Mouse (Mus musculus): ENCODE measurements at regions not wholly inside any gene's neighbourhood (a gene's known extent, or its start where the extent isn't known, plus 50 kb on each side); places are given as distances from the start of the nearest gene placed in this dataset.

- WGBS, result 8% methylated on average over 23 of the region's 23 CpGs
- TF ChIP-seq EP300 (IDR thresholded peaks at IDR 0.05; ENCODE audit: insufficient read depth, low read depth, low read length) (no peak), CTCF (IDR thresholded peaks at IDR 0.05) (no peak), POLR2A (IDR thresholded peaks at IDR 0.05; ENCODE audit: insufficient read depth, low read depth, low read length) (no peak)
- Histone ChIP-seq H3K4me3 (no peak overlapping the region), H3K79me2 (replicated peaks; ENCODE audit: control insufficient read depth, insufficient read depth, low read length) (no peaks in the 10 kb centered on the region), H3K27ac (no peak overlapping the region), H3K36me3 (ENCODE audit: control insufficient read depth, insufficient read depth, low read length) (no peaks in the 10 kb centered on the region), H3K27me3 (ENCODE audit: control insufficient read depth, insufficient read depth, low read length) (peaks cover 3% of the 10 kb centered on the region), H3K4me1 (ENCODE audit: control insufficient read depth, insufficient read depth, low read length) (no peaks in the 10 kb centered on the region), H3K9ac (ENCODE audit: low read depth, low read length) (no peak overlapping the region)
- DNase-seq, result no peak
- intact Hi-C loops (cut with DNase I), result no loop called here
Observed at GRCm38 (mm10) chr5:101537518-101538380, 127.0 kb downstream of the Nkx6-1 start.

DNA sequence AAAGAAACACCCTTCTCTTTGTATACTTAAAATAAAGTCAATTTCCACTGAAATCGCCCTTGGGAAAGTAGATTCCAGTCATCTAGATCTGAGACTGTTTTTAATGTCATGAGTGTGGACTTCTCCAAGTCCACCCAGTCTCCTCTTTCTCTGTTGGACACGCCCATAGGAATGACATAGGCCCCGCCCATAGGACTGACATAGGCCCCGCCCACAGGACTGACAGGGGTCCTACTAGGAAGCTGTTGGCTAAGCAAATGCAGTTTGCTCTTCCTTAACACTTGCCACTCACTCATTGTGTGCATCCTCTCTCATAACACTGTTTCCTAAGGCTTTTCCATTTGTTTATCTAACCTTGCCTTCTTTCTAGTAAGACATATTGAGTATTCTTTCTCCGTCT lies 129.3 kb downstream of the Nkx6-1 start:
- intact Hi-C loops (cut with DNase I), result no loop called here

GRCm38 (mm10) chr5:101525346-101525745 lies 139.4 kb downstream of the Nkx6-1 start:
- Histone ChIP-seq H3K36me3 (ENCODE audit: control insufficient read depth, insufficient read depth, low read length) (no peaks in the 10 kb centered on the region), H3K9ac (ENCODE audit: low read depth, low read length) (no peak overlapping the region), H3K27me3 (ENCODE audit: control insufficient read depth, insufficient read depth, low read length) (no peaks in the 10 kb centered on the region), H3K79me2 (replicated peaks; ENCODE audit: control insufficient read depth, insufficient read depth, low read length) (no peaks in the 10 kb centered on the region), H3K27ac (no peak overlapping the region), H3K4me1 (ENCODE audit: control insufficient read depth, insufficient read depth, low read length) (no peaks in the 10 kb centered on the region), H3K4me3 (no peak overlapping the region)
- WGBS, result 56% methylated on average over 5 of the region's 5 CpGs
- no peak for TF ChIP-seq POLR2A (IDR thresholded peaks at IDR 0.05; ENCODE audit: insufficient read depth, low read depth, low read length)
- no peak for TF ChIP-seq EP300 (IDR thresholded peaks at IDR 0.05; ENCODE audit: insufficient read depth, low read depth, low read length)
- no peak for TF ChIP-seq CTCF (IDR thresholded peaks at IDR 0.05)
- intact Hi-C loops (cut with DNase I), result no loop called here
- DNase-seq, result no peak

More for the DNA sequence above, 129.3 kb downstream of the Nkx6-1 start:
- 50% methylated on average over 5 of the region's 5 CpGs for WGBS
- Histone ChIP-seq H3K27me3 (ENCODE audit: control insufficient read depth, insufficient read depth, low read length) (peaks cover 3% of the 10 kb centered on the region), H3K4me3 (no peak overlapping the region), H3K9ac (ENCODE audit: low read depth, low read length) (no peak overlapping the region), H3K27ac (no peak overlapping the region), H3K79me2 (replicated peaks; ENCODE audit: control insufficient read depth, insufficient read depth, low read length) (no peaks in the 10 kb centered on the region), H3K36me3 (ENCODE audit: control insufficient read depth, insufficient read depth, low read length) (no peaks in the 10 kb centered on the region), H3K4me1 (ENCODE audit: control insufficient read depth, insufficient read depth, low read length) (no peaks in the 10 kb centered on the region)
- DNase-seq, result no peak
- no peak for TF ChIP-seq EP300 (IDR thresholded peaks at IDR 0.05; ENCODE audit: insufficient read depth, low read depth, low read length)
- no peak for TF ChIP-seq CTCF (IDR thresholded peaks at IDR 0.05)
- TF ChIP-seq POLR2A (IDR thresholded peaks at IDR 0.05; ENCODE audit: insufficient read depth, low read depth, low read length), result no peak

DNA sequence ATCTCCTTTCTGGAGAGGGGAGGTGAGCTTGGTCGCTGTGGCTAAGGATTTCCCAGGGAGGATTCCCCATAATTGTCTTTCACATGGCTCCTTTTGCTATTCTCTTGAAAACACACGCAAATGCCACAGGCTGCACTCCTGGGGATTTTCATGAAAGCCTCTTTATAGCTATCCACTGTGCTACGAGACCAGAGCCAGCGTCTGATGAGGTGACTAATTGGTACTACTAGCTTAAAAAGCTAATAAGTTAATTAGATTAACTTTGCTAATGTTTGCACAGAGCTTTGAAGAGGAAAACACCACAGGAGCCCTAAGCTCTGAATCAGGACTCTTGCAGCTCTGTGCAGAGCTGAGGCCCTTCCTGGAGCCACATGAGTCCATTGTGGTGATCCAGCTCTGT lies 140.1 kb downstream of the Nkx6-1 start:
- WGBS, result 26% methylated on average over 4 of the region's 4 CpGs
- TF ChIP-seq CTCF (IDR thresholded peaks at IDR 0.05) (no peak), EP300 (IDR thresholded peaks at IDR 0.05; ENCODE audit: insufficient read depth, low read depth, low read length) (no peak), POLR2A (IDR thresholded peaks at IDR 0.05; ENCODE audit: insufficient read depth, low read depth, low read length) (no peak)
- H3K4me3 ChIP-seq, result no peak overlapping the region

GRCm38 (mm10) chr5:101523902-101524301 lies 140.9 kb downstream of the Nkx6-1 start:
- TF ChIP-seq EP300 (IDR thresholded peaks at IDR 0.05; ENCODE audit: insufficient read depth, low read depth, low read length) (no peak), POLR2A (IDR thresholded peaks at IDR 0.05; ENCODE audit: insufficient read depth, low read depth, low read length) (no peak), CTCF (IDR thresholded peaks at IDR 0.05) (no peak)
- no peaks in the 10 kb centered on the region for H3K36me3 ChIP-seq (ENCODE audit: control insufficient read depth, insufficient read depth, low read length)
- no peak overlapping the region for H3K27ac ChIP-seq
- H3K79me2 ChIP-seq (replicated peaks; ENCODE audit: control insufficient read depth, insufficient read depth, low read length), result no peaks in the 10 kb centered on the region
- no peaks in the 10 kb centered on the region for H3K4me1 ChIP-seq (ENCODE audit: control insufficient read depth, insufficient read depth, low read length)
- H3K4me3 ChIP-seq, result no peak overlapping the region
- no peak overlapping the region for H3K9ac ChIP-seq (ENCODE audit: low read depth, low read length)
- intact Hi-C loops (cut with DNase I), result no loop called here
- H3K27me3 ChIP-seq (ENCODE audit: control insufficient read depth, insufficient read depth, low read length), result no peaks in the 10 kb centered on the region
- no peak for DNase-seq
- WGBS, result 57% methylated on average over 7 of the region's 7 CpGs

More for the DNA sequence above, 140.1 kb downstream of the Nkx6-1 start:
- Histone ChIP-seq H3K27ac (no peak overlapping the region), H3K27me3 (ENCODE audit: control insufficient read depth, insufficient read depth, low read length) (no peaks in the 10 kb centered on the region), H3K79me2 (replicated peaks; ENCODE audit: control insufficient read depth, insufficient read depth, low read length) (no peaks in the 10 kb centered on the region), H3K36me3 (ENCODE audit: control insufficient read depth, insufficient read depth, low read length) (no peaks in the 10 kb centered on the region), H3K9ac (ENCODE audit: low read depth, low read length) (no peak overlapping the region), H3K4me1 (ENCODE audit: control insufficient read depth, insufficient read depth, low read length) (no peaks in the 10 kb centered on the region)
- no peak for DNase-seq
- intact Hi-C loops (cut with DNase I), result no loop called here

DNA sequence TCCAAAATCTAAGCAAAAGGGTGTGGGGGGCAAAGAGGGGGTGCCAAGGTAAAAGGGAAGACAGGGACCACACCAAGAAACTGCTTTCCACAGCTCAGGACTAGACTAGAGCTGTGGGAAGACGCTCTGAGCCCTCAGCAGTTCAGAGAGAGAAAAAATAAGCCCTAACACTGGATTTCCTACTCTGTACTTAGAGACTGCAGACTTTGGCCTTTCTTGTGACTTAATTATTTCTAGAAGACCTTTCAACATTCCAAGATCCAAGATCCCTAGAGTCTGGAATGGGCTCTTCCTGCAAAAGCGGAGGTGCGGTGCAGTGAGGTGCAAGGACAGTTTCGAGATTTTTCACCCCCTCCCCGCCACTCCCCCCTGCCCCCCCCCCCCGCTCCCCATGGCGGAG lies 141.3 kb downstream of the Nkx6-1 start:
- Histone ChIP-seq H3K27ac (no peak overlapping the region), H3K9ac (ENCODE audit: low read depth, low read length) (no peak overlapping the region), H3K36me3 (ENCODE audit: control insufficient read depth, insufficient read depth, low read length) (no peaks in the 10 kb centered on the region), H3K4me3 (no peak overlapping the region), H3K4me1 (ENCODE audit: control insufficient read depth, insufficient read depth, low read length) (no peaks in the 10 kb centered on the region), H3K27me3 (ENCODE audit: control insufficient read depth, insufficient read depth, low read length) (no peaks in the 10 kb centered on the region), H3K79me2 (replicated peaks; ENCODE audit: control insufficient read depth, insufficient read depth, low read length) (no peaks in the 10 kb centered on the region)
- DNase-seq, result no peak
- intact Hi-C loops (cut with DNase I), result no loop called here
- no peak for TF ChIP-seq CTCF (IDR thresholded peaks at IDR 0.05)
- TF ChIP-seq POLR2A (IDR thresholded peaks at IDR 0.05; ENCODE audit: insufficient read depth, low read depth, low read length), result no peak
- TF ChIP-seq EP300 (IDR thresholded peaks at IDR 0.05; ENCODE audit: insufficient read depth, low read depth, low read length), result no peak
- WGBS, result 39% methylated on average over 7 of the region's 7 CpGs
